Mouse (Mus musculus) spleen, adult 12 weeks (tissue): ENCODE measurements around the gene Tmem126b.
A peak's percentile ranks its signal among the peaks of the same experiment; 100 is the strongest.

Experiments used
- DNase-seq: peaks from one replicate; pipeline ENCODE4 v3.0.0; 2022; ENCODE audit warnings: low spot score

Gene Tmem126b

DNA sequence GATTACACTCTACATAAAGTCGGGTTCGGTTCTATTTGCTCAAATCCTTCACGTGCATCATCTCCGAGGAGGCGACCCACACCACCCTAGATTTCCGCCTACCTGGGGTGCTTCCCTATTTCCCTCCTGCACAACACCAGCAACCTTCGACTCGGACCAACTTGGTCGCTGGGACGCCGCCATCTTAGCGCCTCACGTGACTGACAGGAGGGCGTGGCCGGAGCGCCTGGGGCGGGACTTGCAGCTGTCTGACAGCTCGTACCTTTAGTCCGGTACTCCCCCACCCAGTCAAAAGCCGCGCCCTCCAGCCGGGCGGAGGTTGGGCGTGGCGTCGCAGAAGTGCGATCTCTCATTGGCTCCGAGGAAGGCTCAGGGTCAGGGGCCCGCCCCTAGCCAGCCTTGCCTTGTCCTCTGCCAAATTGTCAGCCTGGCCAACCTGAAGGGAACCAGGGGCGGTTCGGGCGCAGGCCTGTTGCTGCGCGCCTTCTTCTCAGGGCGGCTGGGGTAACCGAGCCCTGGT lies at the start of gene Tmem126b:
TSS of gene Tmem126b (minus strand) at position 209 of the 520 bp plus-strand sequence.
- DNase-seq, result peak; percentile 99

DNA sequence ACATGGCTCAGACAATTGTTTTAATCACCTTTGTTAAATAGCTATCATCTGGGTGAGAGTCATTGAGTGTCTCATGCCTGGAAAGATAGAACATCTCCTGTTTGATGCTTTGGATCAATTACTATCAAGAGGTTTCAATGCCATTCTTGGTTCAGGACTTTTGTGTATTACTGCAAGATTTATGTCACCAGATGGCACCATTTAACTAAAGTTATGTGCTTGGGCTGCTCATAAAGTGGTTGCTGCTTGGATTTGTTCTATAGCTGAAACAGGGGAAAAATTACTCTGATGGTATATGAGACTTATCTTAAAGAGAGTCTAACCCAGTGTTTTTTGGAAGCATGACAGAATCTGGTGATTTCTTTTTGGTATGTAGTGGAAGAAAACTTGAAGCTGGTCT lies 36.5 kb upstream of the Tmem126b start:
- no peak for DNase-seq

DNA sequence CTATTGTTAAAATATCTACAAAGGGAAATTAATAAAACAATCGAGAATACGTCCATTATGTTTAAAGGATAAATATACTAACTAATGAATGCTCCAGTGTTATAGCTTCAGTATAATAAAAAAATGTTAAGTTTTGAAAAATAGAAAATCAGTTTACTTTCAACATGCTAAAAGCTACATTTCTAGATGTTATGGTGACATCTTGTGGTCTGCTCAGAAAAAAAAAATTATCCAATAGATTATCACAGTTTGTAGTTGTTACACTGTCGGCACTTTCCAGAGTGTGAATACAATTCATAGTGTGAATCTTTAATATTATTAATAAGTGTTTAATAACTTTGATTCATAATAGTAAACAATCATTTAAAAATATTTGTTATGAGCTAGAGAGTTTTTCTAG lies 32.3 kb upstream of the Tmem126b start:
- DNase-seq, result no peak

DNA sequence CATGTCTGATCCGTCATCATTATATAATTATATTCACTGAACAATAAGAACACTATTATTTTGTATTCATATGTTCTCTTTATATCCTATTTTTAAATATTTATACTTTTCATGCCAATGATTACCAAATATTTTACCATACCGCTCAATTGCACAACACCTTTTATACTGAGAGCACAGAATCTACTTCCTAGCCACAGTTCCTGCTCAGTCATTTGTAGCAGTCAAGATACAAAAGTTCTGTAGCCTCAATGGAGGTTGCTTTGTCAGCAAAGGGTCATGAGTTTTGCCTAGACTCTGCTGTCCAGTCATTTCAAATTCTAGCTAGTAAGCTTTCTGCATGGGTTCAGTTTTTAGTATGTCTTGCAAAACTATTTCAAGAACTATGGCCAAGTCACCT lies 6.8 kb upstream of the Tmem126b start:
- DNase-seq, result no peak

DNA sequence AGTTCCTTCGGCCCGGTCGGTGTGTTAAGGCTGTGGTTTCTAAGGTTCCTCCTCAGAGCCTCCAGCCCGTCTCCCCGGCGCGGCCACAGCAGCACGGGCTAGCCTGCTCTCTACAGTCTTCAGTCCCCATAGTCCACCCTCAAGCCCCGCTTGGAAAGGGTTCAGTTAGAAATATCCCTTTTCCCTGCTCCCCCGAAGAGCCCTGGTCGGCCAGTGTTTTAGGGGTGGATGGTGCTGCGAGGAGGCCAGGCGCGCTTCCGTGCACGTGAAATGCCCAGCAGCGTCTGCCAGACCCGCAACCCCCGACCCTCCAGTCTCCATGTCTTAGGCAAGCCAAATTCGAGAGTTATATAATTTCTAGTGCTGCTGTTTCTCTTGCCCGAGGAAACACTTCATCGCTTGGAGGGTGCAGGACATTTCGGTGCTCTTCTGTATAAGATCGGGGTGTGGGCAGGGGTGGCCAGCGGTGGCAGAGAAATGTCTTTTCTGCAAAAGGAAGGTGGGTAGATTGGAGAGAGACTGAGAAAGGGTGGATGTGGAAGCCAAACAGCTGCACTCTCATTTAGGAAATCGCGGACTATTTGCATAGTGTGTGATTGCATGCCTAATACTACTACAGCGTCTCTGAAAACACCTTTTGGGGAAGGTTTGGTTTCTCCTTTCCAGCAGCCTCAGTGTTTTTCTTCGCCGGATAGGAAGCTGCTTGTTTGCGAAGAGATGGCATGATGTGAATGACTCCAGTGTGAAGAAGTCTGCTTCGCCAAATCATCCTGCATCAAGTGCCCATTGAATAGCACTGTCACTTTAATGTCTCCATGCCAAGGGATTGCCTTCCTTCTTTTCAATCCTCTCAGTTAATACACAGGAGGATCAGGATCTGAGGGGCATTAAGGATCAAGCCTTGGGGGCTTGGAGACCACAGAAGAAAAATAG lies 778 bp upstream of the Tmem126b start, which contains the start of gene Dlg2:
TSS of gene Dlg2 (plus strand) at position 360 of the 933 bp plus-strand sequence.
- no peak for DNase-seq

DNA sequence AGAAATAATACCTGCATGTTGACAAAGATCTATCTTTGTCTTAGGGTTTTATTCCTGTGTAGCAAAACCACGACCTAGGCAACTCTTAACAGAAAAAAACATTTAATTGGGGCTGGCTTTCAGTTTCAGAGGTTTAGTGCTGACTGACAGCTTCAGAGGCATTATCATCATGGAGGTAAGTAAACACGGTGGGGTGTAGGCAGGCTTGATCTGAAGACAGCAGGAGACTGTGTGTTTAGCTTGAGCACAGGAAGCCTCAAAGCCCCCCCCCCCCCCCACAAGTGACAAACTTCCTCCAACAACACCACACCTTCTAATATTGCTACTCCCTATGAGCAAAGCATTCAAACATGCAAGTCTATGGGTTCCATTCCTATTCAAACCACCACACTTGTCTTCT lies 2.3 kb downstream of the Tmem126b start:
- DNase-seq, result no peak

DNA sequence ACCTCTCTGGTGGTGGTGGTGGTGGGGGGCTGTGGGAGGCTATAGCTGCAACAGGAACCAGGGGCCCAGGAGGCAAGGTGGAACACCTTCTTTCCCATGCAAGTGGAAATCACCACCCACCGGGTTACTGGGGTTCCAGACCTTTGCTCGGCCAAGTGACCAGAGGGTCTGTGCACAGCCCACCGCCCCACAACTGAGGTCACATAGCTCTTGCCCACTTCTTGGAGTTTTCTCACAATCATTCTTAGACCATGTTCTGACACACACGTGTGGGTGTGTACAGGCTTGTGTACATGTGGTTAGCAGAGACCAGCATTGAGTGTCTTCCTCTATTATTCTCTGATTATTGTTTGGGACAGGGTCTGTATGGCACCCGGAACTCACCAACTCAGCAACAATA lies 14.4 kb downstream of the Tmem126b start:
- DNase-seq, result no peak

DNA sequence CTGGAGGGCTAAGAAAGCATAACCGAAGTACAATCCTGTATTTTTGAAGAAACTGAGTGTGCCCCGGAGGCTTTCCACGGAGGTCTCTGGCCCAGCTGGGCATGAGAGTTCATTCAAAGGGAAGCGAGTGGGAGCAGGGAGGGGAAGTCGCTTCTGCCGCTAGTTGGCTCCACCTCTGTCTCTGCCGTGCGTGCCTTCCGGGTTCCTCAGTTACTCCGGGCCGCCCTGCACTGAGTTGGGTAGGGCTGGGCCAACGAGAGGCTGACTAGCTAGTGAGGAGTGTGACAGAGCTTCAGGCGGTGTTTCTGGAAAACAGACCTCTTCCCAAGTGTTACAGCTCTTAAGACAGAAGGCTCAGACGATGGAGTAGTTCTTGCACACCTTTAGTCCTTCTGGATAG lies 14.9 kb downstream of the Tmem126b start:
- DNase-seq, result peak; percentile 15

DNA sequence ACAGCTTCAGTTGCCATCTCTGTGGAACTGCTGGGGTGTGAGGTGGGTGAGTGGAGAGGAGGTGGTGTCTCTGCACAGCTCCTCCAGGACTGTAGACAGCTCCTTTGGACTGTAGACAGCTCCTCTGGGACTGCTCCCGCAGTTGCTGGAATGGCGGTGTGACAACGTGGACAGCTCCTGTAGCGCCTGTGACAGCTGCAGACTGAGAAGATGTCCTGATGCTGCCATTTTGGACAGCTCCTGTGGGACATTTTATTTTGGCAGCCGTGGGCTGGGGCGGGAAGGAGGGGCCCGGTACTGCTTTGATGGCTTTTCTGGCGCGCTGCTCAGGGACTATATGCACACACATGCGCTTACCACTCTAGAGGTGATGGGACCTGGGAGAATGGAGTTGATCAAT lies 15.5 kb downstream of the Tmem126b start:
- no peak for DNase-seq

DNA sequence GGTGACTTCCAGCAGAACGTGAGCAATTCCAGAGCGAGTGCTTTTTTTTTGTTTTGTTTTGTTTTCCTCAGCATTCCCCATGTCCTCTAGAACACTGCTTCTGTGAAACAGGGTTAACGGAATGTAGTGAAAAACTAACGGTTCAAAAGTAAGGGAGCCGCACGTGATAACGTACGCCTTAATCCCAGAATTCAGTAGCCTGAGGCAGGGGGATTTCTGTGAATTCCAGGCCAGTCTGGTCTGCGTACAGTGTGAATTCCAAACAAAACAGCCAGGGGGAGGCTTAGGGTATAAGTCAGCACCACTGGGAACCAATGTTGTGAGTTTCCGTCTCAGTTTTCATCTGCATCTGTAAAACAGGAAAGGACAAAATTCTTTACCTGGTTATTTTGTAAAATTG lies 18.3 kb downstream of the Tmem126b start:
- DNase-seq, result no peak

DNA sequence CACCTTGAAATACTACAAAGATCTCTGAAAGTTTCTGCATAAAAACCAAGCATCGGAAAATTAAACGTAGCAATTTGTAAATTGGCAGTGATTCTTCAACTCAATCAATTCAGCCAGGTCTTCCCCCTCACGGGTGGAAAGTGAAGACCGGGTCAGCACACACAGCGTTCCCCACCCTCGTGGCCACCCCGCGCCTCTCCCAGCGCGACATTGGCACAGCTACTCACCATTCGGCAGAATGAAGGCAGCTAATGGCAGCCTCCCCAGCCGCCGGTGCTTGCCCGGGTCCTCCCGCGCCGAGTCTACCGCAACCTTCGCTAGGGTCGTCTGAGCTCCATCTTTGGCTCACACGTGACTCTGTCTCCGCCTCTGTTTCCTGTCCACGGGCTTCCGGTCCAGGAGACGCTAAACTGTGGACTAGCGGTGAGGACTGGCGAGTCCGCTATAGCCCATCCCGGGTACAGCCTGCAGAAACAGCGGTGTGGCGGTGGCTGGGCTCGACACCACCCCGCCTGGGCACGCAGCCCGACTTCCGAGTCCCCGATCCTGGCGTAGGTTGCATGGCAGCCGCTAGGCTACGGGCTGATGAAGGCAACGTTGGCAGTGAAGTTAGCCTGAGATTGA lies 18.8 kb downstream of the Tmem126b start, which contains the start of gene Tmem126a:
TSS of gene Tmem126a (minus strand) at position 385 of the 624 bp plus-strand sequence.
- DNase-seq, result peak; percentile 54

DNA sequence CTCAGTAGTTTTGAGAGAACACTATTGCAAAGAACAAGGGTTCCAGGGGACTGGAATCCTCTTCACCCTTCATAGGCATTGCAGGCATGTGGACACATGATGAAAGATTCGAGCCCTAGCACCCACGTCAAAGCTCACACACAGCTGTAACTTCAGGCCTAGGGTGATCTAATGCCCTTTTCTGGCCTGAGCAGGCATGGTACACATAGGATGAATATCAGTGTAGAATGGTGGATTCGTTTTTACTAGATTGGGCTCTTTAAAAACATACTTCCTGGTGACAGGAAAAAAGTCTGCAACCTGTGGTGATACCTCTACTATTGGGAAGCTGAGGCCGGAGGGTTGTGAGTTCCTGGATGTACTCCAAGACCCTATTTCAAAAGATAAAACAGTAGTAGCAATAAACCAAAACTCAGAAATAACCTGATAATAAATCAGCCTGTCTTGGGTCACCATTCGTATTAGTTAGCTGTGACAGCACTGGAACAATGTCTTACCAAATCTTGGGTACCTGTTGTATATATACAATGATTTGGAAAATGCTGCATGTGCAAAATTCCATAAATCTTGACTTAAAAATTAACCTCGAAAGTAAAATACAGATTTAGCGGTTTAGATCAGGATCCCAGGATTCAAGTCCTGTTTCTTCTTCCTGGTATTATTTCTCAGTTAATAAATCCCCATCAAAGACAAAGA lies 19.5 kb downstream of the Tmem126b start:
- DNase-seq, result no peak

DNA sequence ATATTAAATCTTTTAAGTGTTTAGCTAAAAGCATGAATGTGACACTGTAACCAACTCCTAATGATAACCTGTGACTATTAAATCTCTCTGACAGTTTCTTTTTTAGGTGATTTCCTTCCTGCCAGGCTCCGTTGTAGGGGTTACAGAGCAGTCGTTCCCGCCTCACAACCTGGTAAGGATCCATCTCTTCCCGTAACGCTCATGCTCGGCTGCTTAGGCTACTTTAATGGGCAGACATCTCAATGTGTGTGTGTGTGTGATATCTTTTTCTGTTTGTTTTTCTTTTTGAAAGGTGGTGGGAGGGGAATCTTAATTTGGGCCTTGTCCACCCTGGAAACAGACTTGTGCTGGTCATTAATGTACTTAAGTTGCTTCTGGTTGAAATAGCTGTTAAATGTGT lies 31.6 kb downstream of the Tmem126b start:
- DNase-seq, result peak; percentile 7

DNA sequence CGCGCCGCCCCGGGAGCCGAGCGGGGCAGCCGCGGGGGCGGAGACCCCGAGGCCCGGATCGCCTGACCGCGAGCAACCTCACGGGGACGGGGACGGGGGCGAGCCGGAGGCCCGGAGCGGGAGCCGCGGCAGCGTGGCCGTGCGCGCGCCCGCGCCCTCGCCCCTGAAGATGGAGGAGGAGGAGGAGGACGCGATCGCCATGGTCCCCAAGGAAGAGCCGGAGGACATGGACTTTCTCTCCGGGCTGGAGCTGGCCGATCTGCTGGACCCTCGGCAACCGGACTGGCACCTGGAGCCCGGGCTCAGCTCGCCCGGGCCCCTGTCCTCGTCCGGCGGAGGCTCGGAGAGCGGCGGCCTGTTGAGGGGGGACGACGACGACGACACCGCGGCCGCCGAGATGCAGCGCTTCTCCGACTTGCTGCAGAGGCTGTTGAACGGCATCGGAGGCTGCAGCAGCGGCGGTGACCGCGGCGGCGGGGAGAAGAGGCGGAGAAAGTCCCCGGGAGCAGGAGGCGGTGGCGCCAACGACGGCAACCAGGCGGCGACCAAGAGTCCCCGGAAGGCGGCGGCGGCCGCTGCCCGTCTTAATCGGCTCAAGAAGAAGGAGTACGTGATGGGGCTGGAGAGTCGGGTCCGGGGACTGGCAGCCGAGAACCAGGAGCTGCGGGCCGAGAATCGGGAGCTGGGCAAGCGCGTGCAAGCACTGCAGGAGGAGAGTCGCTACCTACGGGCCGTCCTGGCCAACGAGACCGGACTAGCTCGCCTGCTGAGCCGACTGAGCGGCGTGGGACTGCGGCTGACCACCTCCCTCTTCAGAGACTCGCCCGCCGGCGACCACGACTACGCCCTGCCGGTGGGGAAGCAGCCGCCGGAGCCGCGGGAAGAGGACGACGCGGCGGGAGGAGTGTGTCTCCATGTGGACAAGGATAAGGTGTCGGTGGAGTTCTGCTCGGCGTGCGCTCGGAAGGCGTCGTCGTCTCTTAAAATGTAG lies 32.4 kb downstream of the Tmem126b start:
- peak; percentile 69 for DNase-seq

DNA sequence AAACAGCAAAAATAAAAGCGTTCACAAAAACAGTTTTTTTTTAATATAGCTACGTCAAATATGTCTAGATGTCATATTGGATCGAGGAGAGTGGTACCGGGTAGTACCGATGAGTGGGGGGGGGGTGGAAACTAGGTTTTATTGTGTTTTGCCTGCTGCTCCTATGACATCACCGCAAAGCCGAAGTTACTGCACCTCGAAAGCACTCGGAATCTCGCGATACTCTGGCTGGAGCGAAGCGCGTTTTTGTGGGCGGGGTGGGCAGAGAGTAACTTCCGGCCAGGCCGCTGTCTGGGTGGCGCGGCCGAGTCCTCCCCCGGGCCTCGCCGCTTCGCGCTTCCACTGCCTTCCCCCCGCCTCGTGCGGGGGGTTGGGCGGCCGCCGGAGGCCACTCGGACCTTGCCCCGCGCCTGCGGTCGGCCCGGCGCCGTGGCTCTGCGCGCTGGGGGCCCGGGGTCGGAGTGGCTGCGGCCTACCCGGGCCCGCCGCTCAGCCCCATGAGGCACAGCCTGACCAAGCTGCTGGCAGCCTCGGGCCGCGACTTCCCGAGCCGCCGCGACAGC lies 33.2 kb downstream of the Tmem126b start, which contains the start of gene Crebzf:
TSS of gene Crebzf (plus strand) at position 212 of the 563 bp plus-strand sequence.
- peak; percentile 91 for DNase-seq

DNA sequence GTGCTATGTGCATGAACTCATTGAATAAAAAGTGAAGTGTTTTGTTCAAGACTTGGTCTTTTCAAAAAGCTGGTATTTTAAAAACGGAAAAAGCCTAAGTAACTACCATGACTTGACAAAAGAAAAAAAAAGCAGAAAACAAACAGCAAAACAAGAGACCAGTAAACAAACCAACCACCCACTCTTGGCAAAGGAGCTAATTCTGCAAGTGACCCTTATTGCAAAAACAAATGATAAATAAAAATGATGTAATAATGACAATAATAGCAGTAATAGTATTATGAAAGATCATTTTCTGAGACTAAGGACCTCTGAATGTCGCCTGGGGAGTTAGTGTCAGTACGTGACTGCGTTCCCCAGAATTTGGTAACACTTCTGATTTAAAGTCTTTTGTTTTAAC lies 33.7 kb downstream of the Tmem126b start:
- DNase-seq, result no peak

DNA sequence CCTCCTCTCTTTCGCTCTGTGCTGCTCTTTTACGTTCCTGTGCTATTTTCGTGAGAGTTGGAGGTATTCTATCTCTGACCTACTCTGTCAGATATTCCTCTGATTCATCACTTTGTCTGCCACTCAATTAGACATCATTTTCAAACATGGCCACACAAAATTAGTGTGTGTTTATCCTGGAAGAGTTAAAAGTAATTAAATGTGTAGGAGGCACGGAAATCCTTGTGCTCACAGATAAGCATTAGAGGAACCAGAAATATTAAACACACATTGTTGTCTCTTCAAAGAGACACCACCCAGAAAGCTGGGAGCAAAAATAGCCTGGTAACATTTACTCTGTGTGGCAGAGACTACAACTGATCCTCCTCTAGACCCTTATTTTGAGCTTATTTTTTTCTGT lies 35.8 kb downstream of the Tmem126b start:
- no peak for DNase-seq

DNA sequence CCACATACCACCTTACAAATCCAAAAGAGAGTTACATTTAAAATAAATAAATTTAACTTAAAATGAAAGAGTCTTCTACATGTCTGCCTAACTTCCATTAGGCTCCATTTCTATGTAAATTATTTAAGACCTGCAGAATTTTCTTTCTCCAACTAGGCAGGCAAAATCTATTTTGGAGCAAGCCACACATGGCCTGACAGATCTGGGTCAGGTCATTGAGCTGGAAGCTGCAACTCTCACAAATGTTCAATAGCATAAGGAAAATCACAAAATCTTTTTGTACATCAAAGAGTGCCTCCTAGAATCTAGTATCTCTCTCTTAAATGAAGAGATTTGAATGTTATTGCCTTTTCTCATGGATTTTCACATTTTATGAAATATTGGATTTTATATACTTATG lies 43.6 kb downstream of the Tmem126b start:
- DNase-seq, result no peak

DNA sequence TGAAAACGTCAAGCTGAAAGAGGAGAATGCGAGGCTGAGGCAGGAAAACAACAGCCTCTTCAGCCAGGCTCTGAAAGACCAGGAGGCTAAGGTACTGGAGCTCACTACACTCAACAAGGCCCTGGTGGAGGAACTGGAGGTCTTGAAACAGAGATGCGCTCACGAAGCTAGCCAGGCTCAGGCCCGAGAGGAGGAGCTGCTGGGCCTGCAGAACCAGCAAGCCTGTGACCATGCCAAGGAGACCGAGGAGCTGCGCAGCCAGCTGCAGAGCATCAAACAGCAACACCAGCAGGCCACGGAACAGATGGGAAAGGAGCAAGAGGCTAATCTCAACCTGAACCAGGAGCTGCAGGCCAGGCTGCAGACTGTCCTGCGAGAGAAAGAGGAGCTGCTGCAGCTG lies 48.8 kb downstream of the Tmem126b start:
- no peak for DNase-seq
